Mouse (Mus musculus) testis, adult 2 months (tissue): ENCODE data around the gene Wdr90.

ENCODE experiments used
- CTCF ChIP-seq: fragments of 200-500 bp; IDR thresholded peaks from 2 replicates; pipeline ENCODE4 v1.5.1; 2012; ENCODE audit warnings: low read depth, mild to moderate bottlenecking, inconsistent platforms, low read length, moderate library complexity; ENCODE audit not compliant: control insufficient read depth, insufficient read depth, insufficient replicate concordance
- POLR2A ChIP-seq: fragments of 200-500 bp; IDR thresholded peaks from 2 replicates; pipeline ENCODE4 v1.6.1; 2012; ENCODE audit warnings: low read depth, mild to moderate bottlenecking, inconsistent platforms, low read length, moderate library complexity; ENCODE audit not compliant: control insufficient read depth

GRCm38 (mm10) chr17:25795609-25796092 is 65.7 kb downstream of the Wdr90 start, which contains the start of gene AC134908.4:
- TF ChIP-seq POLR2A (no peak), CTCF (no peak)
